Mouse (Mus musculus): ENCODE measurements around the gene Ppp4r3b.

DNA sequence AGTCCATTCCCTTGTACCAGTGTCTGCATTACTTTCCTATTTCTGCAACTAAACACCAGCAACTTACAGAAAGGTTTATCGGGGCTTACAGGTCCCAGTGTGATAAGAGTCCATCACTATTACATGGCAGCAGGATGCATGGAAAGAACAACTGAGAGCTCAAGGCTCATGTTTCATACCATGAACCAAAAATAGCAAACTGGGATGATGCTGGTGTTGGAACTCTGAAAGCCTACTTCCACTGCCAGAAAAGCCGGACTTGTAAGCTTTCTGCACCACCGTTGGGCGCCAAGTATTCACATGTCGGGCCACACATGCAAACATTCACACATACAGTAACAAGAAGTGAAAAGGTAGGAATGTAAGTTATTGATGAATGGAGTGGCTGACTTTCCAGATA lies 9.1 kb downstream of the Ppp4r3b start:
- TF ChIP-seq CTCF (IDR thresholded peaks at IDR 0.05; ENCODE audit: control insufficient read depth, insufficient read depth, insufficient replicate concordance, low read depth, low read length) (no peak), POLR2A (IDR thresholded peaks at IDR 0.05; ENCODE audit: control insufficient read depth, low read depth, low read length) (no peak)
